Mouse (Mus musculus) liver, adult 2 months (tissue): ENCODE data around the gene Smc6. TPM values are rescaled to one million over a fixed set of nuclear protein-coding genes. Genes with fewer than 3 reads are reported as not detected.

Experiments
- DNase-seq: peaks from one replicate; pipeline ENCODE4 v3.0.0-alpha.2; 2011; ENCODE audit warnings: low read depth, low spot score; ENCODE audit errors: extremely low read depth
- H3K27ac ChIP-seq: fragments of 200-500 bp; replicated peaks from 2 replicates; pipeline ENCODE4 v1.5.1; 2012; ENCODE audit warnings: low read depth, mild to moderate bottlenecking, control low read depth, inconsistent platforms, low read length; ENCODE audit not compliant: insufficient read depth
- H3K27me3 ChIP-seq: fragments of 200-500 bp; 2 replicates; pipeline ENCODE4 v1.6.1; 2012; ENCODE audit warnings: mild to moderate bottlenecking, moderate library complexity, low read length, inconsistent platforms; ENCODE audit not compliant: control insufficient read depth, insufficient read depth
- H3K36me3 ChIP-seq: fragments of 200-500 bp; 2 replicates; pipeline ENCODE4 v1.6.1; 2012; ENCODE audit warnings: low read length, inconsistent platforms; ENCODE audit not compliant: control insufficient read depth, insufficient read depth
- H3K4me1 ChIP-seq: fragments of 200-500 bp; 2 replicates; pipeline ENCODE4 v1.6.1; 2011; ENCODE audit warnings: low read length; ENCODE audit not compliant: control insufficient read depth, insufficient read depth
- H3K4me3 ChIP-seq: fragments of 200-500 bp; 2 replicates; pipeline ENCODE4 v1.5.1; 2011; ENCODE audit warnings: low read depth, mild to moderate bottlenecking, control low read depth, low read length, moderate library complexity; ENCODE audit not compliant: insufficient read depth
- H3K79me2 ChIP-seq: fragments of 200-500 bp; 2 replicates; pipeline ENCODE4 v1.6.1; 2012; ENCODE audit warnings: inconsistent platforms, mild to moderate bottlenecking, low read length, moderate library complexity; ENCODE audit not compliant: control insufficient read depth, insufficient read depth
- H3K9ac ChIP-seq: fragments of 200-500 bp; 2 replicates; pipeline ENCODE4 v1.6.1; 2012; ENCODE audit warnings: low read depth, mild to moderate bottlenecking, control low read depth, inconsistent platforms, low read length
- CTCF ChIP-seq: fragments of 200-500 bp; IDR thresholded peaks from 2 replicates; pipeline ENCODE4 v1.5.1; 2011; ENCODE audit warnings: low read depth, low read length, control low read depth
- POLR2A ChIP-seq: fragments of 200-500 bp; IDR thresholded peaks from 2 replicates; pipeline ENCODE4 v1.6.1; 2011; ENCODE audit warnings: low read length, control low read depth; ENCODE audit not compliant: insufficient read depth; ENCODE audit errors: extremely low read depth
- WGBS: fragments of 180-500 bp; shearing (Covaris S2); methylation state at CpG from one replicate; pipeline ENCODE4 v1.1.7; 2018; 5-methylcytosine and 5-hydroxymethylcytosine counted together
- polyA plus RNA-seq: library from polyadenylated mRNA; depleted of rRNA; stranded (reverse); fragments of >200 nt; gene quantifications from 2 replicates; pipeline ENCODE4 v1.2.3, GENCODE M21; 2012; rRNA removed
- total RNA-seq: library from RNA; depleted of rRNA; stranded (reverse); fragments of >200 nt; gene quantifications from 2 replicates; pipeline ENCODE4 v1.2.3, GENCODE M21; 2014; rRNA removed

The Smc6 gene
- total RNA-seq (21.3 and 22.7 TPM in 2 replicates), polyA plus RNA-seq (1.9 and 2.1 TPM in 2 replicates)

DNA sequence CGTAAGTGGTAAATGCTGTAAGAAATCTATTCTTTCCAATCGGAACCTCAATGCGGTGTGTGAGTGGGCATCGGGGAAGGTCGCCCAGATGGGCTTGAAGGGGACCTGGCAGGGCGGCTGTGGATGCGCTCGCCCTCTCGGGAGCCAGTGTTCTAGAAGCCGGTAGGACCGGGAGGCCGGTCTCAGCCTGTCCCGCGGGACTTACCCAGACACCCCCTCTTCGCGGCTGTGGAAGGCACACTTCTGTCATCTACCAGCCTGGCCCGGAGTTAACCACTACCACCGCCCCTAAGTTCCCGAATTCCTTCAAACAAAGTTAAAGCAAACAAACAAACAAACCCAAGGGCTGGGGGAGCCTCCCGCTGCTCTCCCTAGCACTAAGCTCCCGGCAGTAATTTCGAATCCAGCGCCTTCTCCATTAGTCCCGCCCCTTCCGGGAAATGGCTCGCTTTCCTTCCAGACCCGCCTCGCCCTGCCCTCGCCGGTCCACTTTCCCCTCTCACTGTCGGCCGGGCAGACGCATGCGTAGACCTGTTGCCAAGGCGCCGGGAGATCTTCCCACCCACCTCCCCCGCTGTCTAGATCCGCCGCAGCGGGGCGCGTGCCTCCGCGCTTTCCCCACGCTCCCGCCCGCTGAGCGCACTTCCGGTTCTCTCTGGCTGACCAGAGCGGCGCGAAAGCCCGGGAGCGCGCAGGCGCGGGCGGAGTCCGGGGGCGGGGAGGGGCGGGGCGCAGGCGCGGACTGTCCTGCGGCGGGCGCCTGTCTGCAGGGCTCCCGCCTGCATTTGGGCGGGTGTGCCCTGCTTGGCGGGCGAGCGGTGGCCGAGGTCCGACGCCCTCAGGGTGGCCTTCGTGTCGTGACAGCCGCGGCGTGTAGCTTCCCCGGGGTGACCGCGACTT, at the start of gene Smc6, which contains the start of gene Gen1:
Gene Smc6, plus strand, starts transcription at position 505 of the 900 bp plus-strand sequence.
Gene Gen1, minus strand, starts transcription at position 420 of the 900 bp plus-strand sequence.
- peak; percentile 79 for DNase-seq
- Histone ChIP-seq H3K27ac (peak within 1 kb of the TSS; percentile 85), H3K4me1 (peaks cover 10% of the 10 kb centered on the region), H3K79me2 (peaks cover 8% of the 10 kb centered on the region; the same call in 1 of the 2 replicates), H3K4me3 (peak within 1 kb of the TSS; percentile 89), H3K9ac (peak within 1 kb of the TSS; percentile 91), H3K27me3 (no peaks in the 10 kb centered on the region), H3K36me3 (peaks cover under 1% of the 10 kb centered on the region; the same call in 1 of the 2 replicates)
- no peak for TF ChIP-seq CTCF
- peak; percentile 90 for TF ChIP-seq POLR2A
- WGBS = under 1% methylated on average over 83 of the region's 83 CpGs

DNA sequence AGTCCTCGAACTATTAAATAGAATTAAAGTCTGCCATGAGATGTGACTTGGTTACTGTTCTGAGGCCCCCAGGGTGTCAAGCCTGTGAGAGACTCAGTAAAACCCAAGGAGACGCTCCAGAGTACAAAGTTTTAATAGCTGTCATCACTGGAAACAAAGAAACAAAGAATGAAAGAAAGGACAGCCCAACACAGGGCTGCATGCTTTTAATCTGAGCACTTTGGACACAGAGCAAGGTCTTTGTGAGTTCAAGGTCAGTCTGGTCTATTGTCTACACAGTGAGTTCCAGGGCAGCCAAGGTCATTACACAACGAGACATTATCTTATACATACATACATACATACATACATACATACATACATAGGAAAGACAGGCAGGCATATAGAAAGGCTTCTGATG, 49.2 kb upstream of the Smc6 start:
- no peaks in the 10 kb centered on the region for H3K79me2 ChIP-seq
- H3K36me3 ChIP-seq = no peaks in the 10 kb centered on the region
- DNase-seq = no peak
- no peak for TF ChIP-seq POLR2A
- TF ChIP-seq CTCF = no peak
- H3K4me3 ChIP-seq = no peak overlapping the region
- WGBS = 69% methylated on average over 3 of the region's 3 CpGs
- H3K27me3 ChIP-seq = no peaks in the 10 kb centered on the region
- no peaks in the 10 kb centered on the region for H3K4me1 ChIP-seq
- H3K27ac ChIP-seq = no peak overlapping the region
- no peak overlapping the region for H3K9ac ChIP-seq

GRCm38 (mm10) chr12:11217726-11218250, 47.9 kb upstream of the Smc6 start:
- H3K4me1 ChIP-seq = no peaks in the 10 kb centered on the region
- H3K27ac ChIP-seq = no peak overlapping the region
- H3K4me3 ChIP-seq = no peak overlapping the region
- TF ChIP-seq POLR2A = no peak
- no peak for TF ChIP-seq CTCF
- no peak for DNase-seq
- H3K9ac ChIP-seq = no peak overlapping the region
- no peaks in the 10 kb centered on the region for H3K27me3 ChIP-seq
- no peaks in the 10 kb centered on the region for H3K36me3 ChIP-seq
- WGBS = 83% methylated on average over 7 of the region's 7 CpGs
- no peaks in the 10 kb centered on the region for H3K79me2 ChIP-seq

GRCm38 (mm10) chr12:11221524-11222330, 44.0 kb upstream of the Smc6 start:
- H3K4me3 ChIP-seq = no peak overlapping the region
- no peaks in the 10 kb centered on the region for H3K27me3 ChIP-seq
- DNase-seq = no peak
- no peaks in the 10 kb centered on the region for H3K36me3 ChIP-seq
- TF ChIP-seq CTCF = no peak
- no peak for TF ChIP-seq POLR2A
- 74% methylated on average over 20 of the region's 20 CpGs for WGBS
- no peak overlapping the region for H3K9ac ChIP-seq
- no peaks in the 10 kb centered on the region for H3K79me2 ChIP-seq
- H3K27ac ChIP-seq = no peak overlapping the region
- no peaks in the 10 kb centered on the region for H3K4me1 ChIP-seq

- H3K4me1 ChIP-seq = no peaks in the 10 kb centered on the region
- H3K27ac ChIP-seq = no peak overlapping the region
- no peaks in the 10 kb centered on the region for H3K27me3 ChIP-seq
- H3K9ac ChIP-seq = no peak overlapping the region
- no peak overlapping the region for H3K4me3 ChIP-seq
- no peak for DNase-seq
- WGBS = 61% methylated on average over 3 of the region's 3 CpGs
- no peaks in the 10 kb centered on the region for H3K79me2 ChIP-seq
- H3K36me3 ChIP-seq = no peaks in the 10 kb centered on the region
- TF ChIP-seq CTCF = no peak
- no peak for TF ChIP-seq POLR2A
These were observed 43.1 kb upstream of the Smc6 start for GRCm38 (mm10) chr12:11222566-11222965.
